Mouse (Mus musculus): ENCODE results near the gene Cfl2. TPM values are rescaled to one million over a fixed set of nuclear protein-coding genes. Genes with fewer than 3 reads are reported as not detected.

Gene Cfl2
- polyA plus RNA-seq, 1 experiment from 2014 or later = 270 TPM

GRCm38 (mm10) chr12:54822836-54823426 is 39.7 kb downstream of the Cfl2 start:
- no peak overlapping the region for H3K27ac ChIP-seq (ENCODE audit: low read depth, low read length)
- H3K9me3 ChIP-seq (ENCODE audit: control insufficient read depth, low read length) = no peaks in the 10 kb centered on the region
- DNase-seq (ENCODE audit: low spot score) (no peak), ATAC-seq (replicated peaks; ENCODE audit: low FRiP score) (no peak)
- no peaks in the 10 kb centered on the region for H3K36me3 ChIP-seq (ENCODE audit: control insufficient read depth, insufficient read depth, low read length)
- no peak overlapping the region for H3K9ac ChIP-seq (ENCODE audit: low read length)
- no peaks in the 10 kb centered on the region for H3K27me3 ChIP-seq (ENCODE audit: control insufficient read depth, insufficient read depth, low read length)
- H3K4me1 ChIP-seq (replicated peaks; ENCODE audit: control insufficient read depth, insufficient read depth, low read length) = no peaks in the 10 kb centered on the region
- 80% methylated on average over 4 of the region's 4 CpGs for WGBS
- H3K4me3 ChIP-seq (ENCODE audit: low read depth, low read length) = no peak overlapping the region
- no peak overlapping the region for H3K4me2 ChIP-seq (ENCODE audit: low read depth, low read length, severe bottlenecking)

GRCm38 (mm10) chr12:54820684-54821161 is 42.0 kb downstream of the Cfl2 start:
- Histone ChIP-seq H3K27ac (ENCODE audit: low read depth, low read length) (no peak overlapping the region), H3K9me3 (ENCODE audit: control insufficient read depth, low read length) (no peaks in the 10 kb centered on the region), H3K9ac (ENCODE audit: low read length) (no peak overlapping the region), H3K4me1 (replicated peaks; ENCODE audit: control insufficient read depth, insufficient read depth, low read length) (no peaks in the 10 kb centered on the region), H3K4me2 (ENCODE audit: low read depth, low read length, severe bottlenecking) (no peak overlapping the region), H3K4me3 (ENCODE audit: low read depth, low read length) (no peak overlapping the region), H3K27me3 (ENCODE audit: control insufficient read depth, insufficient read depth, low read length) (no peaks in the 10 kb centered on the region), H3K36me3 (ENCODE audit: control insufficient read depth, insufficient read depth, low read length) (no peaks in the 10 kb centered on the region)
- ATAC-seq (replicated peaks; ENCODE audit: low FRiP score) (no peak), DNase-seq (ENCODE audit: low spot score) (no peak)
- WGBS = 51% methylated on average over 2 of the region's 2 CpGs

GRCm38 (mm10) chr12:54819181-54819935 is 43.3 kb downstream of the Cfl2 start:
- Histone ChIP-seq H3K4me1 (replicated peaks; ENCODE audit: control insufficient read depth, insufficient read depth, low read length) (no peaks in the 10 kb centered on the region), H3K4me3 (ENCODE audit: low read depth, low read length) (no peak overlapping the region), H3K27ac (ENCODE audit: low read depth, low read length) (no peak overlapping the region), H3K9ac (ENCODE audit: low read length) (no peak overlapping the region), H3K36me3 (ENCODE audit: control insufficient read depth, insufficient read depth, low read length) (no peaks in the 10 kb centered on the region), H3K9me3 (ENCODE audit: control insufficient read depth, low read length) (no peaks in the 10 kb centered on the region), H3K4me2 (ENCODE audit: low read depth, low read length, severe bottlenecking) (no peak overlapping the region), H3K27me3 (ENCODE audit: control insufficient read depth, insufficient read depth, low read length) (no peaks in the 10 kb centered on the region)
- no peak for ATAC-seq (replicated peaks; ENCODE audit: low FRiP score)
- DNase-seq (ENCODE audit: low spot score) = no peak
- 75% methylated on average over 6 of the region's 6 CpGs for WGBS

GRCm38 (mm10) chr12:54810142-54810541 is 52.5 kb downstream of the Cfl2 start:
- 87% methylated on average over 2 of the region's 2 CpGs for WGBS
- H3K4me1 ChIP-seq (replicated peaks; ENCODE audit: control insufficient read depth, insufficient read depth, low read length) = no peaks in the 10 kb centered on the region
- no peak overlapping the region for H3K4me2 ChIP-seq (ENCODE audit: low read depth, low read length, severe bottlenecking)
- no peaks in the 10 kb centered on the region for H3K9me3 ChIP-seq (ENCODE audit: control insufficient read depth, low read length)
- H3K27ac ChIP-seq (ENCODE audit: low read depth, low read length) = no peak overlapping the region
- no peaks in the 10 kb centered on the region for H3K27me3 ChIP-seq (ENCODE audit: control insufficient read depth, insufficient read depth, low read length)
- no peaks in the 10 kb centered on the region for H3K36me3 ChIP-seq (ENCODE audit: control insufficient read depth, insufficient read depth, low read length)
- H3K9ac ChIP-seq (ENCODE audit: low read length) = no peak overlapping the region
- H3K4me3 ChIP-seq (ENCODE audit: low read depth, low read length) = no peak overlapping the region
- DNase-seq (ENCODE audit: low spot score) = no peak
- no peak for ATAC-seq (replicated peaks; ENCODE audit: low FRiP score)

Other genes with a start within 250 kb of the Cfl2 start
- 170 and 179 TPM in 2 replicates for gene Sptssa, start 206.3 kb downstream of the Cfl2 start, polyA plus RNA-seq (2014; fragmentation: Nextera tagmentation; extraction: Ambion mirVana)
- 76.1 and 78.4 TPM in 2 replicates for gene Eapp, start 167.0 kb downstream of the Cfl2 start, polyA plus RNA-seq (2014; fragmentation: Nextera tagmentation; extraction: Ambion mirVana)
- 206 and 226 TPM in 2 replicates for gene Snx6, start 67.2 kb downstream of the Cfl2 start, polyA plus RNA-seq (2014; fragmentation: Nextera tagmentation; extraction: Ambion mirVana)
- gene Gm20403, start 123.7 kb upstream of the Cfl2 start, polyA plus RNA-seq (2014; fragmentation: Nextera tagmentation; extraction: Ambion mirVana) = not detected in 2 replicates
- 41.1 and 41.7 TPM in 2 replicates for gene Baz1a, start 151.5 kb upstream of the Cfl2 start, polyA plus RNA-seq (2014; fragmentation: Nextera tagmentation; extraction: Ambion mirVana)
- gene 2700097O09Rik, start 217.2 kb upstream of the Cfl2 start, polyA plus RNA-seq (2014; fragmentation: Nextera tagmentation; extraction: Ambion mirVana) = 36.8 and 37.9 TPM in 2 replicates
- 156 and 181 TPM in 2 replicates for gene Srp54a, start 217.4 kb upstream of the Cfl2 start, polyA plus RNA-seq (2014; fragmentation: Nextera tagmentation; extraction: Ambion mirVana)

Measured in forebrain, embryonic 11.5 days (tissue).